Mouse (Mus musculus) liver, postnatal 0 days (tissue): ENCODE data around the gene Gpc2.

Source experiments
- CTCF ChIP-seq: sonication (generic); IDR thresholded peaks from 2 replicates; pipeline ENCODE4 v1.5.1; 2016; ENCODE audit warnings: antibody characterized with exemption, low read depth
- EP300 ChIP-seq: IDR thresholded peaks from 2 replicates; pipeline ENCODE4 v1.6.1; 2016; ENCODE audit warnings: antibody characterized with exemption, low read depth, mild to moderate bottlenecking

GRCm38 (mm10) chr5:138229511-138229910, 50.3 kb downstream of the Gpc2 start:
- TF ChIP-seq CTCF = no peak
- TF ChIP-seq EP300 = no peak
